Mouse (Mus musculus) stomach, postnatal 0 days (tissue): Measurements from ENCODE around the gene Dut.

ENCODE experiments used
- CTCF ChIP-seq: IDR thresholded peaks from 2 replicates; pipeline ENCODE4 v1.5.1; 2016; ENCODE audit warnings: antibody characterized with exemption, low read depth, mild to moderate bottlenecking, moderate library complexity
- EP300 ChIP-seq: optimal IDR thresholded peaks from 2 replicates; pipeline ENCODE3; 2016; ENCODE audit warnings: antibody characterized with exemption

GRCm38 (mm10) chr2:125305671-125306070 is 58.7 kb downstream of the Dut start:
- TF ChIP-seq EP300 (no peak), CTCF (no peak)
